Mouse (Mus musculus) layer of hippocampus, postnatal 36 days (tissue): ENCODE results near the gene Nomo1. TPM values are rescaled to one million over a fixed set of nuclear protein-coding genes. Genes with fewer than 3 reads are reported as not detected.
A peak's percentile ranks its signal among the peaks of the same experiment; 100 is the strongest.

Source experiments
- DNase-seq, 2 experiments: peaks; one replicate each; pipeline ENCODE4 v3.0.0; 2022
- total RNA-seq, 2 experiments: library from RNA; stranded (reverse); gene quantifications; 2 replicates each; pipeline ENCODE4 v1.2.3; 2021

The Nomo1 gene
- 100 to 1,000 TPM; 102 to 104 TPM for total RNA-seq

GRCm38 (mm10) chr7:46033109-46033869 lies at the start of gene Nomo1:
Gene Nomo1, plus strand, starts transcription at chr7:46033698.
- peak; percentile 96 for DNase-seq

GRCm38 (mm10) chr7:45986893-45987292 lies 46.6 kb upstream of the Nomo1 start:
- DNase-seq: no peak

- DNase-seq: no peak
Observed at GRCm38 (mm10) chr7:45988344-45988743, 45.2 kb upstream of the Nomo1 start.

- DNase-seq: no peak
Observed at GRCm38 (mm10) chr7:45992470-45992869, 41.0 kb upstream of the Nomo1 start.

GRCm38 (mm10) chr7:46000577-46000976 lies 32.9 kb upstream of the Nomo1 start:
- no peak for DNase-seq

- no peak for DNase-seq
Observed at GRCm38 (mm10) chr7:46002748-46003147, 30.8 kb upstream of the Nomo1 start.

GRCm38 (mm10) chr7:46009578-46009977 lies 23.9 kb upstream of the Nomo1 start:
- DNase-seq: peak; percentile 45 to 55

GRCm38 (mm10) chr7:46012121-46012520 lies 21.4 kb upstream of the Nomo1 start:
- no peak for DNase-seq

GRCm38 (mm10) chr7:46013266-46014010 lies 20.1 kb upstream of the Nomo1 start:
- peak in 1 of 2 experiments; percentile 19 for DNase-seq

GRCm38 (mm10) chr7:46019594-46019993 lies 13.9 kb upstream of the Nomo1 start:
- no peak for DNase-seq

- no peak for DNase-seq
Observed at GRCm38 (mm10) chr7:46021951-46022350, 11.5 kb upstream of the Nomo1 start.

- no peak for DNase-seq
Observed at GRCm38 (mm10) chr7:46025436-46025835, 8.1 kb upstream of the Nomo1 start.

GRCm38 (mm10) chr7:46028681-46029080 lies 4.8 kb upstream of the Nomo1 start:
- DNase-seq: no peak

- no peak for DNase-seq
Observed at GRCm38 (mm10) chr7:46029299-46030144, 4.0 kb upstream of the Nomo1 start.

- DNase-seq: no peak
Observed at GRCm38 (mm10) chr7:46030145-46030488, 3.4 kb upstream of the Nomo1 start, which contains the start of gene Abcc6. Gene Abcc6, minus strand, starts transcription at chr7:46030302.

- no peak for DNase-seq
Observed at GRCm38 (mm10) chr7:46031075-46031474, 2.4 kb upstream of the Nomo1 start.

- DNase-seq: no peak
Observed at GRCm38 (mm10) chr7:46033870-46034337, 406 bp downstream of the Nomo1 start.

GRCm38 (mm10) chr7:46034991-46035390 lies 1.5 kb downstream of the Nomo1 start:
- DNase-seq: no peak

GRCm38 (mm10) chr7:46035468-46035867 lies 2.0 kb downstream of the Nomo1 start:
- no peak for DNase-seq

GRCm38 (mm10) chr7:46037433-46037832 lies 3.9 kb downstream of the Nomo1 start:
- DNase-seq: no peak

- DNase-seq: no peak
Observed at GRCm38 (mm10) chr7:46039873-46040272, 6.4 kb downstream of the Nomo1 start.

GRCm38 (mm10) chr7:46044106-46044505 lies 10.6 kb downstream of the Nomo1 start:
- DNase-seq: no peak

GRCm38 (mm10) chr7:46045882-46046281 lies 12.4 kb downstream of the Nomo1 start:
- DNase-seq: no peak
